Mouse (Mus musculus): ENCODE data around the gene Actg2. TPM values are rescaled to one million over a fixed set of nuclear protein-coding genes. Genes with fewer than 3 reads are reported as not detected.

Gene Actg2
- polyA plus RNA-seq, 1 experiment from 2014 or later: 2.2 TPM

- WGBS: 92% methylated on average over 4 of the region's 4 CpGs
- Histone ChIP-seq H3K9ac (no peak overlapping the region), H3K4me1 (peaks cover 8% of the 10 kb centered on the region; the same call in 1 of the 2 replicates), H3K27me3 (no peaks in the 10 kb centered on the region), H3K4me2 (no peak overlapping the region), H3K36me3 (ENCODE audit: poor library complexity, severe bottlenecking) (peaks cover 68% of the 10 kb centered on the region), H3K4me3 (no peak overlapping the region), H3K27ac (no peak overlapping the region), H3K9me3 (replicated peaks) (no peaks in the 10 kb centered on the region)
- no peak for ATAC-seq
Observed at GRCm38 (mm10) chr6:83490622-83491021, 45.4 kb downstream of the Actg2 start.

GRCm38 (mm10) chr6:83488200-83488599 lies 47.9 kb downstream of the Actg2 start:
- WGBS: 93% methylated on average over 5 of the region's 5 CpGs
- ATAC-seq: no peak
- no peak overlapping the region for H3K9ac ChIP-seq
- no peaks in the 10 kb centered on the region for H3K27me3 ChIP-seq
- no peak overlapping the region for H3K4me2 ChIP-seq
- no peak overlapping the region for H3K4me3 ChIP-seq
- H3K4me1 ChIP-seq: peaks cover 10% of the 10 kb centered on the region; the same call in 1 of the 2 replicates
- H3K9me3 ChIP-seq (replicated peaks): no peaks in the 10 kb centered on the region
- no peak overlapping the region for H3K27ac ChIP-seq
- H3K36me3 ChIP-seq (ENCODE audit: poor library complexity, severe bottlenecking): peaks cover 73% of the 10 kb centered on the region

- ATAC-seq: no peak
- Histone ChIP-seq H3K4me3 (no peak overlapping the region), H3K9ac (no peak overlapping the region), H3K27me3 (no peaks in the 10 kb centered on the region), H3K36me3 (ENCODE audit: poor library complexity, severe bottlenecking) (peaks cover 78% of the 10 kb centered on the region), H3K4me2 (no peak overlapping the region), H3K4me1 (peaks cover 10% of the 10 kb centered on the region; the same call in 1 of the 2 replicates), H3K27ac (no peak overlapping the region), H3K9me3 (replicated peaks) (no peaks in the 10 kb centered on the region)
- WGBS: 87% methylated on average over 4 of the region's 4 CpGs
Observed at GRCm38 (mm10) chr6:83487298-83487697, 48.8 kb downstream of the Actg2 start.

- peak overlapping the region; percentile 40; the same call in 1 of the 2 replicates for H3K27ac ChIP-seq
- H3K4me1 ChIP-seq: peaks cover 10% of the 10 kb centered on the region; the same call in 1 of the 2 replicates
- peaks cover 93% of the 10 kb centered on the region for H3K36me3 ChIP-seq (ENCODE audit: poor library complexity, severe bottlenecking)
- no peak overlapping the region for H3K4me3 ChIP-seq
- no peak overlapping the region for H3K4me2 ChIP-seq
- no peak overlapping the region for H3K9ac ChIP-seq
- 68% methylated on average over 4 of the region's 4 CpGs for WGBS
- H3K9me3 ChIP-seq (replicated peaks): no peaks in the 10 kb centered on the region
- H3K27me3 ChIP-seq: no peaks in the 10 kb centered on the region
- ATAC-seq: no peak; the same call in 1 of the 2 replicates
Observed at GRCm38 (mm10) chr6:83485854-83486253, 50.2 kb downstream of the Actg2 start.

- Histone ChIP-seq H3K4me3 (no peak overlapping the region), H3K27me3 (no peaks in the 10 kb centered on the region), H3K9me3 (replicated peaks) (no peaks in the 10 kb centered on the region), H3K4me2 (no peak overlapping the region), H3K27ac (no peak overlapping the region), H3K9ac (no peak overlapping the region), H3K4me1 (peaks cover 10% of the 10 kb centered on the region; the same call in 1 of the 2 replicates), H3K36me3 (ENCODE audit: poor library complexity, severe bottlenecking) (peaks cover 95% of the 10 kb centered on the region)
- WGBS: 92% methylated on average over 7 of the region's 7 CpGs
- ATAC-seq: no peak
Observed at GRCm38 (mm10) chr6:83483776-83484175, 52.3 kb downstream of the Actg2 start.

- H3K36me3 ChIP-seq (ENCODE audit: poor library complexity, severe bottlenecking): peaks cover 86% of the 10 kb centered on the region
- no peak overlapping the region for H3K27ac ChIP-seq
- no peak for ATAC-seq
- H3K9me3 ChIP-seq (replicated peaks): no peaks in the 10 kb centered on the region
- no peak overlapping the region for H3K9ac ChIP-seq
- H3K27me3 ChIP-seq: no peaks in the 10 kb centered on the region
- H3K4me1 ChIP-seq: peaks cover 10% of the 10 kb centered on the region; the same call in 1 of the 2 replicates
- H3K4me3 ChIP-seq: no peak overlapping the region
- no peak overlapping the region for H3K4me2 ChIP-seq
- WGBS: 87% methylated on average over 10 of the region's 10 CpGs
Observed at GRCm38 (mm10) chr6:83482418-83483085, 53.5 kb downstream of the Actg2 start.

GRCm38 (mm10) chr6:83480019-83480655 lies 55.9 kb downstream of the Actg2 start:
- peaks cover 71% of the 10 kb centered on the region for H3K36me3 ChIP-seq (ENCODE audit: poor library complexity, severe bottlenecking)

GRCm38 (mm10) chr6:83479193-83479592 lies 56.9 kb downstream of the Actg2 start:
- H3K9ac ChIP-seq: no peak overlapping the region
- H3K4me2 ChIP-seq: no peak overlapping the region
- H3K27me3 ChIP-seq: no peaks in the 10 kb centered on the region
- H3K27ac ChIP-seq: no peak overlapping the region
- H3K4me3 ChIP-seq: no peak overlapping the region
- no peaks in the 10 kb centered on the region for H3K4me1 ChIP-seq
- H3K36me3 ChIP-seq (ENCODE audit: poor library complexity, severe bottlenecking): peaks cover 61% of the 10 kb centered on the region
- 83% methylated on average over 2 of the region's 2 CpGs for WGBS
- no peak for ATAC-seq
- H3K9me3 ChIP-seq (replicated peaks): no peaks in the 10 kb centered on the region

More at GRCm38 (mm10) chr6:83480019-83480655, 55.9 kb downstream of the Actg2 start:
- no peak for ATAC-seq
- H3K9ac ChIP-seq: no peak overlapping the region
- H3K9me3 ChIP-seq (replicated peaks): no peaks in the 10 kb centered on the region
- no peak overlapping the region for H3K27ac ChIP-seq
- no peaks in the 10 kb centered on the region for H3K27me3 ChIP-seq
- 92% methylated on average over 6 of the region's 6 CpGs for WGBS
- no peak overlapping the region for H3K4me3 ChIP-seq
- no peaks in the 10 kb centered on the region for H3K4me1 ChIP-seq
- no peak overlapping the region for H3K4me2 ChIP-seq

- Histone ChIP-seq H3K9ac (no peak overlapping the region), H3K27me3 (no peaks in the 10 kb centered on the region), H3K4me1 (no peaks in the 10 kb centered on the region), H3K4me3 (no peak overlapping the region), H3K4me2 (no peak overlapping the region), H3K9me3 (replicated peaks) (no peaks in the 10 kb centered on the region), H3K27ac (no peak overlapping the region), H3K36me3 (ENCODE audit: poor library complexity, severe bottlenecking) (peaks cover 56% of the 10 kb centered on the region)
- ATAC-seq: no peak
- 96% methylated on average over 7 of the region's 7 CpGs for WGBS
Observed at GRCm38 (mm10) chr6:83478628-83479027, 57.4 kb downstream of the Actg2 start.

- H3K36me3 ChIP-seq (ENCODE audit: poor library complexity, severe bottlenecking): peaks cover 55% of the 10 kb centered on the region
- no peak overlapping the region for H3K9ac ChIP-seq
- no peak overlapping the region for H3K27ac ChIP-seq
- H3K4me3 ChIP-seq: no peak overlapping the region
- no peak for ATAC-seq
- 80% methylated on average over 4 of the region's 4 CpGs for WGBS
- H3K4me1 ChIP-seq: no peaks in the 10 kb centered on the region
- no peaks in the 10 kb centered on the region for H3K9me3 ChIP-seq (replicated peaks)
- H3K27me3 ChIP-seq: no peaks in the 10 kb centered on the region
- no peak overlapping the region for H3K4me2 ChIP-seq
Observed at GRCm38 (mm10) chr6:83478217-83478616, 57.8 kb downstream of the Actg2 start.

- H3K36me3 ChIP-seq (ENCODE audit: poor library complexity, severe bottlenecking): peaks cover 27% of the 10 kb centered on the region
- H3K27ac ChIP-seq: no peak overlapping the region
- no peak overlapping the region for H3K9ac ChIP-seq
- no peaks in the 10 kb centered on the region for H3K4me1 ChIP-seq
- no peaks in the 10 kb centered on the region for H3K9me3 ChIP-seq (replicated peaks)
- 81% methylated on average over 7 of the region's 7 CpGs for WGBS
- no peak for ATAC-seq
- no peak overlapping the region for H3K4me3 ChIP-seq
- H3K27me3 ChIP-seq: no peaks in the 10 kb centered on the region
- no peak overlapping the region for H3K4me2 ChIP-seq
Observed at GRCm38 (mm10) chr6:83475431-83475830, 60.6 kb downstream of the Actg2 start.

GRCm38 (mm10) chr6:83473240-83473639 lies 62.8 kb downstream of the Actg2 start:
- H3K4me2 ChIP-seq: no peak overlapping the region
- no peak overlapping the region for H3K27ac ChIP-seq
- H3K27me3 ChIP-seq: no peaks in the 10 kb centered on the region
- no peak overlapping the region for H3K4me3 ChIP-seq
- 0 out of 2 replicates have a peak, but pooled peaks cover 8% of the 10 kb centered on the region for H3K36me3 ChIP-seq (ENCODE audit: poor library complexity, severe bottlenecking)
- WGBS: 89% methylated on average over 9 of the region's 9 CpGs
- no peaks in the 10 kb centered on the region for H3K4me1 ChIP-seq
- H3K9me3 ChIP-seq (replicated peaks): no peaks in the 10 kb centered on the region
- H3K9ac ChIP-seq: no peak overlapping the region
- no peak for ATAC-seq
